Mouse (Mus musculus) cortical plate, adult 2 months (tissue): ENCODE results near the gene Cog4.

Experiments used
- CTCF ChIP-seq: fragments of 200-500 bp; IDR thresholded peaks from 2 replicates; pipeline ENCODE4 v1.5.1; 2011; ENCODE audit warnings: mild to moderate bottlenecking, control low read depth, low read length; ENCODE audit not compliant: insufficient read depth; ENCODE audit errors: extremely low read depth
- POLR2A ChIP-seq: fragments of 200-500 bp; IDR thresholded peaks from 2 replicates; pipeline ENCODE4 v1.6.1; 2011; ENCODE audit warnings: mild to moderate bottlenecking, low read length, control low read depth; ENCODE audit not compliant: insufficient read depth; ENCODE audit errors: extremely low read depth

DNA sequence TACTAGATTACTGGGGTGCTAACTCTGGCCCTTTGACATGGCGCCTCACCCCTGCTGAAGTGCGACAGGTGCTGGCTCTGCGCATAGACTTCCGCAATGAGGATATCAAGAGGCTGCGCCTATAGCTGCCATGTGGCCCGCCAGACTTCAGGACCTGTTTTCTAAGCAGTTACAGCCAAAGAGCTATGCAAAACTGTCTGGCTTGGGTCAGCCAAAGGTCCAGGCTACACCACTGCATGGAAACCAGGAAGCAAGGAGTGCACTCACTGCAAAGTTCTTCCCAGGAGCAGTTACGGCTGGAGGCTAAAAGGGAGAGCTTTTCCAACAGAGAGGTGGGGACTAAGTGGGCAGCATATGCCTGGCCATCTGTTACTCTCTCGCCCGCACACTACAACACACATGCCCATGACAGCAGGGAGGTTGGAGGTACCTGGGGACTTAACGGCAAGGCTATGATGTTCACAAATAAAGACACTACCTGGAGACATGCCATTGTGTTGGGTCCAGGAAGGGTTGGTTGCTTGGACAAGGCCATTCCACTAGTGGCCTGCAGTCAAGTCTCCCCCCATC lies 35.4 kb downstream of the Cog4 start:
- TF ChIP-seq POLR2A = no peak
- no peak for TF ChIP-seq CTCF
